ENCODE assay signal across 19 mouse cellular contexts in the genomic region with DNA sequence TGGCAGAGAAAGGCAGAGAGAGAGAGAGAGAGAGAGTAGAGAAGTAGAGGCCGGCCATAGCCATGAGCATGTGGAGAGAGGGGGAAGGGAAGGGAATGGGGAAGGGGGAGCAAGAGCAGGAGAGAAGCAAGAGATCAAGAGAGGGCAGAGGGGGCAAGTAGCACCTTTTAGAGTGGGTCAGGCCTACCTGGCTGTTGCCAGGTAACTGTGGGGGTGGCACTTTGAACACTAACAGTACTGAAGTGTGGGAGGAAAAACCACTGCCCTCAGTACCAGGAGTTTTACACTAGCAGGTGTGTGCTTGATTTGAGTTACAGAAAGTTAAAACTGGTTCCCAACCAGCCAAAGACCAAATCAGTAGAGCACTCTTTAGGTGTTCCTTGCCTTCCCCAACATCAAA.
DNase-seq lines count a peak whose midpoint lies in the region; ATAC-seq and TF ChIP-seq lines count a peak whose summit lies in the region.
"Had no signal": no experiment of that assay in that cellular context is flagged by ENCODE, and none has a peak within 500 bp of the region (broad histone marks: within the 10 kb centered on the region; RNA-seq: fewer than 3 reads in every experiment).

No protein-coding gene starts in this region.

- intact Hi-C loops in gastrocnemius, adult 2 months (cut with DNase I) = no loop called here

- no peak for TF ChIP-seq POLR2A in liver, adult 2 months (IDR thresholded peaks at IDR 0.05; ENCODE audit: extremely low read depth, insufficient read depth, low read length)

- no peak overlapping the region for H3K9ac ChIP-seq in liver, adult 2 months (ENCODE audit: low read depth, low read length)
- H3K9ac ChIP-seq in liver, embryonic 11.5 days (ENCODE audit: low read depth, low read length) = no peak overlapping the region
- no peak overlapping the region for H3K9ac ChIP-seq in midbrain, postnatal 0 days (replicated peaks; ENCODE audit: low read length, poor library complexity, severe bottlenecking)
- H3K9ac ChIP-seq: hindbrain, embryonic 12.5 days; midbrain, embryonic 15.5 days had no signal

- ATAC-seq in liver, embryonic 11.5 days (replicated peaks; ENCODE audit: low FRiP score) = no peak
- ATAC-seq in midbrain, postnatal 0 days (ENCODE audit: low FRiP score) = no peak
- ATAC-seq: CD4-positive, CD25-positive, alpha-beta regulatory T cell, adult 4 months; inflammation-experienced regulatory T-cells, adult 6 months; midbrain, embryonic 15.5 days had no signal

- 100% methylated on average over 1 of the region's 1 CpGs for WGBS in liver, adult 2 months
- 65% methylated on average over 1 of the region's 1 CpGs for WGBS in liver, embryonic 11.5 days
- 70% methylated on average over 1 of the region's 1 CpGs for WGBS in midbrain, embryonic 10.5 days
- 67% methylated on average over 1 of the region's 1 CpGs for WGBS in midbrain, postnatal 0 days

- no peak for TF ChIP-seq CTCF in gastrocnemius, adult 2 months (IDR thresholded peaks at IDR 0.05)
- TF ChIP-seq CTCF in liver, adult 2 months (IDR thresholded peaks at IDR 0.05; ENCODE audit: low read depth, low read length) = no peak
- TF ChIP-seq CTCF in midbrain, postnatal 0 days (IDR thresholded peaks at IDR 0.05) = no peak

- H3K79me2 ChIP-seq in liver, adult 2 months (ENCODE audit: control insufficient read depth, insufficient read depth, low read length) = peaks cover 54% of the 10 kb centered on the region

- no peak overlapping the region for H3K4me3 ChIP-seq in gastrocnemius, adult 2 months
- no peak overlapping the region for H3K4me3 ChIP-seq in liver, adult 2 months (ENCODE audit: insufficient read depth, low read depth, low read length)
- H3K4me3 ChIP-seq in liver, embryonic 11.5 days (ENCODE audit: low read depth, low read length) = no peak overlapping the region
- no peak overlapping the region for H3K4me3 ChIP-seq in midbrain, embryonic 10.5 days
- H3K4me3 ChIP-seq in midbrain, postnatal 0 days (ENCODE audit: low read depth, low read length) = no peak overlapping the region
- H3K4me3 ChIP-seq: hindbrain, embryonic 12.5 days; left cerebral cortex, adult 2 months; megakaryocyte, embryonic 14.5 days; midbrain, embryonic 15.5 days had no signal

- peaks cover 26% of the 10 kb centered on the region for H3K4me1 ChIP-seq in liver, adult 2 months (ENCODE audit: control insufficient read depth, insufficient read depth, low read length)
- H3K4me1 ChIP-seq in liver, embryonic 11.5 days (replicated peaks; ENCODE audit: control insufficient read depth, insufficient read depth, low read length) = peaks cover 4% of the 10 kb centered on the region; the same call in 1 of the 2 replicates
- peaks cover 10% of the 10 kb centered on the region for H3K4me1 ChIP-seq in midbrain, embryonic 10.5 days
- H3K4me1 ChIP-seq in midbrain, postnatal 0 days (ENCODE audit: insufficient read depth, low read length) = no peaks in the 10 kb centered on the region
- H3K4me1 ChIP-seq: megakaryocyte, embryonic 14.5 days; midbrain, embryonic 15.5 days had no signal

- peak overlapping the region; percentile 64 for H3K27ac ChIP-seq in gastrocnemius, adult 2 months
- H3K27ac ChIP-seq in liver, adult 2 months (replicated peaks; ENCODE audit: insufficient read depth, low read depth, low read length) = peak overlapping the region; percentile 63; the same call in 1 of the 2 replicates
- no peak overlapping the region for H3K27ac ChIP-seq in liver, embryonic 11.5 days (ENCODE audit: low read depth, low read length)
- H3K27ac ChIP-seq in midbrain, embryonic 10.5 days (replicated peaks) = 0 out of 2 replicates have a peak overlapping the region, but pooled peaks have one; percentile 38
- no peak overlapping the region for H3K27ac ChIP-seq in midbrain, postnatal 0 days (ENCODE audit: low read depth, low read length)
- H3K27ac ChIP-seq: hindbrain, embryonic 12.5 days; left cerebral cortex, adult 2 months; midbrain, embryonic 15.5 days had no signal

- no peak for DNase-seq in gastrocnemius, adult 2 months
- no peak for DNase-seq in gastrocnemius, postnatal 4 days (ENCODE audit: low spot score in 2 of 2)
- no peak for DNase-seq in liver, adult 2 months (ENCODE audit: extremely low read depth, low read depth, low spot score)
- no peak for DNase-seq in liver, embryonic 11.5 days (ENCODE audit: low spot score)
- no peak for DNase-seq in midbrain, embryonic 10.5 days (ENCODE audit: low spot score)
- DNase-seq in midbrain, postnatal 0 days (ENCODE audit: low spot score) = no peak
- no peak for DNase-seq in cerebellum, adult 18-20 months
- DNase-seq: cerebellum, postnatal 10 days; layer of hippocampus, adult 9-11 months; left cerebral cortex, postnatal 4 days; right cerebral cortex, postnatal 14 days; thymus, postnatal 14 days had no signal

- H3K9me3 ChIP-seq in liver, embryonic 11.5 days (ENCODE audit: control insufficient read depth, low read length) = no peaks in the 10 kb centered on the region
- no peaks in the 10 kb centered on the region for H3K9me3 ChIP-seq in midbrain, embryonic 10.5 days (replicated peaks)
- no peaks in the 10 kb centered on the region for H3K9me3 ChIP-seq in midbrain, postnatal 0 days (ENCODE audit: low read length)
- H3K9me3 ChIP-seq: hindbrain, embryonic 12.5 days; midbrain, embryonic 15.5 days had no signal

- H3K4me2 ChIP-seq in liver, embryonic 11.5 days = no peak overlapping the region
- H3K4me2 ChIP-seq in midbrain, postnatal 0 days (ENCODE audit: low read depth, low read length, poor library complexity, severe bottlenecking) = no peak overlapping the region
- H3K4me2 ChIP-seq: hindbrain, embryonic 12.5 days; midbrain, embryonic 15.5 days had no signal

- no peaks in the 10 kb centered on the region for H3K36me3 ChIP-seq in liver, adult 2 months (ENCODE audit: control insufficient read depth, insufficient read depth, low read length)
- H3K36me3 ChIP-seq in liver, embryonic 11.5 days (ENCODE audit: control insufficient read depth, insufficient read depth, low read length) = no peaks in the 10 kb centered on the region
- H3K36me3 ChIP-seq in midbrain, embryonic 10.5 days = no peaks in the 10 kb centered on the region
- no peaks in the 10 kb centered on the region for H3K36me3 ChIP-seq in midbrain, postnatal 0 days (ENCODE audit: insufficient read depth, low read length)
- H3K36me3 ChIP-seq: hindbrain, embryonic 12.5 days; midbrain, embryonic 15.5 days had no signal

- H3K27me3 ChIP-seq in liver, adult 2 months (ENCODE audit: control insufficient read depth, insufficient read depth, low read length) = no peaks in the 10 kb centered on the region
- H3K27me3 ChIP-seq in liver, embryonic 11.5 days (replicated peaks; ENCODE audit: control insufficient read depth, insufficient read depth, low read length) = no peaks in the 10 kb centered on the region
- no peaks in the 10 kb centered on the region for H3K27me3 ChIP-seq in midbrain, embryonic 10.5 days (ENCODE audit: low read depth, poor library complexity, severe bottlenecking)
- no peaks in the 10 kb centered on the region for H3K27me3 ChIP-seq in midbrain, postnatal 0 days (ENCODE audit: insufficient read depth, low read length)
- H3K27me3 ChIP-seq: hindbrain, embryonic 12.5 days; megakaryocyte, embryonic 14.5 days; midbrain, embryonic 15.5 days; Patski had no signal

Comparison
In these comparisons a context has a peak if more than half of its experiments do, and no peak if none do; other contexts are left out.
1. H3K27ac ChIP-seq: peak in gastrocnemius, adult 2 months (single experiment), liver, adult 2 months (single experiment) and midbrain, embryonic 10.5 days (single experiment); none in liver, embryonic 11.5 days (single experiment) and midbrain, postnatal 0 days (single experiment).